Mouse (Mus musculus): ENCODE measurements around the gene A630001G21Rik.

GRCm38 (mm10) chr1:85714501-85714900, 63.9 kb downstream of the A630001G21Rik start:
- TF ChIP-seq CTCF (conservative IDR thresholded peaks at IDR 0.05; ENCODE audit: insufficient read depth, insufficient read length, low read depth, low read length) (no peak), POLR2A (IDR thresholded peaks at IDR 0.05; ENCODE audit: low read depth, low read length) (no peak)

Data from kidney, adult 2 months (tissue).